ENCODE assay signal across 8 mouse cellular contexts in the genomic region with DNA sequence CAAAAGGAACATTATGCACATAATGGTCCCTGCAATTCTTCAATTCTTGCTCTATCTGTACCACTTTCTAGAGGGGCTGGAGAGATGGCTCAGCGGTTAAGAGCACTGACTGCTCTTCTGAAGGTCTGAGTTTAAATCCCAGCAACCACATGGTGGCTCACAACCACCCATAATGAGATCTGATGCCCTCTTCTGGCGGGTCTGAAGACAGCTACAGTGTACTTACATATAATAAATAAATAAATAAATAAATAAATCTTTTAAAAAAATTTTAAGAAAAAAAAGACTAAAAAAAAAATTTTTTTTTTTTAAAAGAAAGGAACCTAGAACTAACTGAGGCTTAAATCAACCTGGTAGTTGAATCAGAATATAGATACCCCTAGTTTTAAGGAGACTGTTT. TPM values are rescaled to one million over a fixed set of nuclear protein-coding genes. Genes with fewer than 3 reads are reported as not detected.
DNase-seq lines count a peak whose midpoint lies in the region; TF ChIP-seq lines count a peak whose summit lies in the region.
"Not testable (repeated sequence)": the region's sequence is repeated elsewhere in the genome, so short reads cannot be mapped to it uniquely, and the experiment has no call there.
"Had no signal": no experiment of that assay in that cellular context is flagged by ENCODE, and none has a peak within 500 bp of the region (broad histone marks: within the 10 kb centered on the region; RNA-seq: fewer than 3 reads in every experiment).

No protein-coding gene starts in this region.

- not testable (repeated sequence) for H3K9me3 ChIP-seq in CH12.LX (replicated peaks; ENCODE audit: low read length)

- dilution Hi-C loops in CH12.LX (cut with MboI; ENCODE audit: extremely low pct_ligation_motif_present, extremely low pct_unique_long_range_greater_than_20kb, low sequenced_read_pairs): not testable (repeated sequence)

- not testable (repeated sequence) for TF ChIP-seq RAD21 in CH12.LX (IDR thresholded peaks at IDR 0.05; ENCODE audit: low read depth, low read length)

- H3K4me1 ChIP-seq in CH12.LX (ENCODE audit: control insufficient read depth in 1 of 2, insufficient read depth in 2 of 2); heart, adult 2 months (ENCODE audit: control insufficient read depth, insufficient read depth, low read length): not testable (repeated sequence)

- intact Hi-C loops in heart, adult 2 months (cut with DNase I): loop anchor here (5.0 kb wide), 1 partner anchor 51 kb away; the partner anchor contains the start of gene Gatad2b
- intact Hi-C loops in left cerebral cortex, adult 2 months (cut with DNase I): not testable (repeated sequence)

- 82% methylated on average over 2 of the region's 2 CpGs for WGBS in heart, adult 2 months

- in situ Hi-C loops in CH12.LX (cut with MboI; ENCODE audit: low pct_ligation_motif_present, low pct_unique_long_range_greater_than_20kb, low sequenced_read_pairs): not testable (repeated sequence)

- H3K27ac ChIP-seq in CH12.LX (ENCODE audit: insufficient read depth, low read depth); heart, adult 2 months; left cerebral cortex, adult 2 months: not testable (repeated sequence)

- peak in 1 of 2 experiments; percentile 32; a peak in 1 of 4 replicates for TF ChIP-seq CTCF in CH12.LX (conservative IDR thresholded peaks at IDR 0.05 in 1 of 2, IDR thresholded peaks at IDR 0.05 in 1 of 2; ENCODE audit: low read depth in 2 of 2, low read length in 2 of 2)
- peak; percentile 44 for TF ChIP-seq CTCF in heart, adult 2 months (IDR thresholded peaks at IDR 0.05)
- TF ChIP-seq CTCF in left cerebral cortex, adult 2 months (IDR thresholded peaks at IDR 0.05): peak; percentile 13

- not testable (repeated sequence) for H3K27me3 ChIP-seq in CH12.LX (replicated peaks); heart, adult 2 months (ENCODE audit: control insufficient read depth, insufficient read depth, low read length)

- not testable (repeated sequence) for TF ChIP-seq POLR2A in CH12.LX (IDR thresholded peaks at IDR 0.05; ENCODE audit: low read depth, low read length); heart, adult 2 months (IDR thresholded peaks at IDR 0.05; ENCODE audit: insufficient read depth, low read depth, low read length)

- not testable (repeated sequence) for H3K9ac ChIP-seq in CH12.LX (ENCODE audit: insufficient read depth, low read depth); heart, adult 2 months (ENCODE audit: low read depth, low read length)

- peaks cover 37% of the 10 kb centered on the region for H3K79me2 ChIP-seq in CH12.LX (replicated peaks; ENCODE audit: control insufficient read depth, extremely low read depth, insufficient read depth, poor library complexity, severe bottlenecking)
- not testable (repeated sequence) for H3K79me2 ChIP-seq in heart, adult 2 months (replicated peaks; ENCODE audit: control insufficient read depth, insufficient read depth, low read length)

- TF ChIP-seq EP300 in CH12.LX (IDR thresholded peaks at IDR 0.05; ENCODE audit: low read length); heart, adult 2 months (IDR thresholded peaks at IDR 0.05; ENCODE audit: insufficient read depth, low read depth, low read length): not testable (repeated sequence)

- H3K4me3 ChIP-seq in CH12.LX (replicated peaks in 1 of 3; ENCODE audit: low read depth in 2 of 3, low read length in 2 of 3, poor library complexity in 1 of 3); heart, adult 2 months; left cerebral cortex, adult 2 months: not testable (repeated sequence)

- peak; percentile 71 for DNase-seq in 416B (ENCODE audit: low read depth)
- peak; percentile 17 for DNase-seq in CH12.LX (ENCODE audit: extremely low read depth)
- DNase-seq in T-cell, adult 2 months (ENCODE audit: low spot score): peak; percentile 27
- not testable (repeated sequence) for DNase-seq in heart, adult 2 months; left cerebral cortex, adult 2 months (ENCODE audit: extremely low spot score in 1 of 2, low spot score in 2 of 2)
- DNase-seq in mesoderm, embryonic 11.5 days (ENCODE audit: low read depth, low spot score): peak; percentile 7
- peak; percentile 11 for DNase-seq in thymus, postnatal 0 days (ENCODE audit: low spot score)

- H3K4me2 ChIP-seq in CH12.LX (ENCODE audit: insufficient read depth, low read depth, poor library complexity, severe bottlenecking): not testable (repeated sequence)

- H3K36me3 ChIP-seq in CH12.LX (replicated peaks in 1 of 2; ENCODE audit: control insufficient read depth in 1 of 2, insufficient read depth in 1 of 2, low read length in 1 of 2): peaks cover 9 to 57% of the 10 kb centered on the region in 2 experiments
- H3K36me3 ChIP-seq in heart, adult 2 months (ENCODE audit: control insufficient read depth, insufficient read depth, low read length): not testable (repeated sequence)

RNA-seq across cellular contexts. Expression of gene Slc27a3, which starts 46.9 kb away (rescaled TPM):
- total RNA-seq in CH12.LX (2012; rRNA removed) (2.6 TPM in 2 replicates), CH12.LX (2014; rRNA removed) (1.3 and 1.5 TPM in 2 replicates)
- 1.6 and 1.9 TPM in 2 replicates for polyA plus RNA-seq in CH12.LX (2012; ENCODE audit: insufficient read length, low read depth)
- total RNA-seq in heart, adult 2 months (2021): 1 to 10 TPM in 1 of 2 experiments, under 1 TPM in 1; 0.76 to 1.1 TPM
- 2.2 and 3.7 TPM in 2 replicates for polyA plus RNA-seq in heart, adult 2 months (2012; rRNA removed)
- total RNA-seq in left cerebral cortex, adult 2 months (2021): 1 to 10 TPM; 8.1 to 8.3 TPM
- 5.2 and 5.7 TPM in 2 replicates for polyA plus RNA-seq in thymus, postnatal 0 days (2015; fragmentation: Nextera tagmentation; extraction: Ambion mirVana)
- total RNA-seq: monocyte, adult 5-6 weeks had no signal

RNA-seq across cellular contexts. Expression of gene Gatad2b, which starts 49.9 kb away (rescaled TPM):
- total RNA-seq in CH12.LX (2012; rRNA removed): 8.9 and 10.0 TPM in 2 replicates
- 6.4 and 8.4 TPM in 2 replicates for total RNA-seq in CH12.LX (2014; rRNA removed)
- 20.6 and 22.6 TPM in 2 replicates for polyA plus RNA-seq in CH12.LX (2012; ENCODE audit: insufficient read length, low read depth)
- total RNA-seq in heart, adult 2 months (2021): 10 to 100 TPM; 40.0 to 45.3 TPM
- polyA plus RNA-seq in heart, adult 2 months (2012; rRNA removed): 17.7 and 21.0 TPM in 2 replicates
- 100 to 1,000 TPM in 1 of 2 experiments, 10 to 100 TPM in 1; 93.5 to 103 TPM for total RNA-seq in left cerebral cortex, adult 2 months (2021)
- 10.1 and 14.1 TPM in 2 replicates for polyA plus RNA-seq in thymus, postnatal 0 days (2015; fragmentation: Nextera tagmentation; extraction: Ambion mirVana)
